Mouse (Mus musculus): ENCODE results near the gene Shisa3. TPM values are rescaled to one million over a fixed set of nuclear protein-coding genes. Genes with fewer than 3 reads are reported as not detected.
A peak's percentile ranks its signal among the peaks of the same experiment; 100 is the strongest.

Gene Shisa3
- polyA plus RNA-seq (2015; fragmentation: Nextera tagmentation; extraction: Ambion mirVana) = 1.8 and 2.6 TPM in 2 replicates

- DNase-seq (no peak), ATAC-seq (ENCODE audit: low read depth) (peak; percentile 31; the same call in 1 of the 2 replicates)
- under 1% methylated on average over 85 of the region's 86 CpGs for WGBS (ENCODE audit: insufficient replicate concordance)
- no peak within 1 kb of the TSS for H3K27ac ChIP-seq
- H3K9me3 ChIP-seq (replicated peaks) = no peaks in the 10 kb centered on the region
- peaks cover 11% of the 10 kb centered on the region for H3K4me1 ChIP-seq (replicated peaks)
- H3K4me2 ChIP-seq = peak within 1 kb of the TSS; percentile 66
- peak within 1 kb of the TSS; percentile 52 for H3K4me3 ChIP-seq (replicated peaks)
- no peaks in the 10 kb centered on the region for H3K36me3 ChIP-seq
- no peak within 1 kb of the TSS for H3K9ac ChIP-seq
- H3K27me3 ChIP-seq = peaks cover 85% of the 10 kb centered on the region
These were observed at the start of gene Shisa3 for GRCm38 (mm10) chr5:67607804-67608673. Shisa3 (plus strand) TSS chr5:67607882.

DNA sequence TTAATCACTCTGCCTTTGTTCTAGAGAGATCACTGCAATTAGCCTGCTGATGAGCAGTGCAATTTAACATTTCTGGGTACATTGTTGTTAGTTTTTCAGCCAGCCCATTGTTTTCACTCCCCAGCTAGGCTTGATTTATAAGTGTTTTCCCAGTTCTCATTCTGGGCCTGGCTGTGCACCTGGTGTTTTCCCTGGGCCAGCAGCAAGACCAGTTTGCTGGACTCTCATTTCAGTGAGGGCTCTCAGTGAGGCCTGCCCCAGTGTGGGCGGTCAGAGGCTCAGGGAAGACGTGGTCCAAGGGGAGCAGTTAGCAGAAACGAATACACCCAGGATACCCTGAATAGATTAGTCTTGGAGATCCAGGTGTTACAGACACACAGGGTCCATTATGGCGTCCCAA is 49.0 kb upstream of the Shisa3 start:
- no peaks in the 10 kb centered on the region for H3K27me3 ChIP-seq
- H3K36me3 ChIP-seq = no peaks in the 10 kb centered on the region
- no peak overlapping the region for H3K27ac ChIP-seq
- no peaks in the 10 kb centered on the region for H3K9me3 ChIP-seq (replicated peaks)
- no peak for DNase-seq
- H3K4me3 ChIP-seq (replicated peaks) = no peak overlapping the region
- no peak overlapping the region for H3K9ac ChIP-seq
- 58% methylated on average over 4 of the region's 4 CpGs for WGBS (ENCODE audit: insufficient replicate concordance)
- no peak overlapping the region for H3K4me2 ChIP-seq
- H3K4me1 ChIP-seq (replicated peaks) = no peaks in the 10 kb centered on the region
- no peak for ATAC-seq (ENCODE audit: low read depth)

- DNase-seq (no peak), ATAC-seq (ENCODE audit: low read depth) (no peak)
- Histone ChIP-seq H3K36me3 (no peaks in the 10 kb centered on the region), H3K27ac (no peak overlapping the region), H3K9me3 (replicated peaks) (no peaks in the 10 kb centered on the region), H3K4me3 (replicated peaks) (no peak overlapping the region), H3K4me1 (replicated peaks) (no peaks in the 10 kb centered on the region), H3K9ac (no peak overlapping the region), H3K4me2 (no peak overlapping the region), H3K27me3 (no peaks in the 10 kb centered on the region)
- 66% methylated on average over 3 of the region's 3 CpGs for WGBS (ENCODE audit: insufficient replicate concordance)
These were observed 48.6 kb upstream of the Shisa3 start for GRCm38 (mm10) chr5:67559063-67559462.

- 51% methylated on average over 6 of the region's 6 CpGs for WGBS (ENCODE audit: insufficient replicate concordance)
- Histone ChIP-seq H3K27ac (no peak overlapping the region), H3K4me2 (no peak overlapping the region), H3K9me3 (replicated peaks) (no peaks in the 10 kb centered on the region), H3K9ac (no peak overlapping the region), H3K4me3 (replicated peaks) (no peak overlapping the region), H3K36me3 (no peaks in the 10 kb centered on the region), H3K27me3 (no peaks in the 10 kb centered on the region), H3K4me1 (replicated peaks) (no peaks in the 10 kb centered on the region)
- ATAC-seq (ENCODE audit: low read depth) (no peak), DNase-seq (no peak)
These were observed 35.0 kb upstream of the Shisa3 start for GRCm38 (mm10) chr5:67572552-67573155.

DNA sequence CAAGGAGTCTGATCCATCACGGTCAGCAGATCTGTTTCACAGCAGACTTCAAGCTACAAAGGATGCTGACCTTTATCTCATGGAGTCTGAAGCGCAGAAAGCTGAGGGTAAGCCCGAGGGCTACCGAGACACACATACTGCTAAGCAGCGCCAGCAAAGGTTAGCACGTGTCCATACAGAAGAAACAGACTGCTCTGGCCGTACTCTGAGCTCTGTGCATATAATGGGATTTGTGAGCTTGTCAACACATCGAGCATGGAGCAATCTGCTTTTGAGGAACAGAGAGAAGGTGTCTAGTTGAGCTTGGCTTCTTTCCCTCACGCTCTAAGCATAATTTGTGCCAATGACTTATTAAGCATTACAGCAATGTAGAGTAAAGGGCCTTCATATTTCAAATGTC is 33.6 kb upstream of the Shisa3 start:
- no peak overlapping the region for H3K27ac ChIP-seq
- no peak overlapping the region for H3K9ac ChIP-seq
- no peaks in the 10 kb centered on the region for H3K27me3 ChIP-seq
- no peaks in the 10 kb centered on the region for H3K36me3 ChIP-seq
- 67% methylated on average over 9 of the region's 9 CpGs for WGBS (ENCODE audit: insufficient replicate concordance)
- H3K9me3 ChIP-seq (replicated peaks) = no peaks in the 10 kb centered on the region
- DNase-seq (no peak), ATAC-seq (ENCODE audit: low read depth) (no peak)
- no peak overlapping the region for H3K4me3 ChIP-seq (replicated peaks)
- H3K4me2 ChIP-seq = no peak overlapping the region
- no peaks in the 10 kb centered on the region for H3K4me1 ChIP-seq (replicated peaks)

GRCm38 (mm10) chr5:67575705-67576104 is 32.0 kb upstream of the Shisa3 start:
- DNase-seq = no peak
- ATAC-seq (ENCODE audit: low read depth) = no peak
- Histone ChIP-seq H3K9ac (no peak overlapping the region), H3K4me2 (no peak overlapping the region), H3K27me3 (no peaks in the 10 kb centered on the region), H3K9me3 (replicated peaks) (no peaks in the 10 kb centered on the region), H3K4me1 (replicated peaks) (no peaks in the 10 kb centered on the region), H3K36me3 (no peaks in the 10 kb centered on the region), H3K4me3 (replicated peaks) (no peak overlapping the region), H3K27ac (no peak overlapping the region)
- WGBS (ENCODE audit: insufficient replicate concordance) = 68% methylated on average over 2 of the region's 2 CpGs

- no peak overlapping the region for H3K27ac ChIP-seq
- H3K27me3 ChIP-seq = no peaks in the 10 kb centered on the region
- H3K36me3 ChIP-seq = no peaks in the 10 kb centered on the region
- ATAC-seq (ENCODE audit: low read depth) (no peak), DNase-seq (no peak)
- no peaks in the 10 kb centered on the region for H3K9me3 ChIP-seq (replicated peaks)
- H3K9ac ChIP-seq = no peak overlapping the region
- H3K4me3 ChIP-seq (replicated peaks) = no peak overlapping the region
- no peak overlapping the region for H3K4me2 ChIP-seq
- WGBS (ENCODE audit: insufficient replicate concordance) = 32% methylated on average over 6 of the region's 6 CpGs
- no peaks in the 10 kb centered on the region for H3K4me1 ChIP-seq (replicated peaks)
These were observed 27.7 kb upstream of the Shisa3 start for GRCm38 (mm10) chr5:67579725-67580633.

DNA sequence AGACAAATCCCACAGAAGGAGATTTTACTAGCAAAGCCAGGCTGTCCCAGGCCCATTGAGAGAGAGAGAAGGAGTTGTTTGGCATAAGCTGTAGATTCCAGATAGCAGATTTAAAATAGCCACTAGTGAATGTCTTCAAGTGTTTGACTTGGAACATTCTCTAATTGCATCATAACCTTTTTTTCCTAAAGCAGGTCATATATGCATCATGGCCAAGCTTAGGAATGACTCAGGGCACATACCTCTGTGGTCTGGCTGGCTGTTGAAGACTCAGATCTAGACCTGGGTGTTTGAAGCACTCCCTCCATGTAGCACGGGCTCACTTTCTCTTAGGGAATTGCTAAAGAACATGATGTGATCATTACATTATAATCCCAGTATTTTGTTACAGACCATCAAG is 12.6 kb upstream of the Shisa3 start:
- no peaks in the 10 kb centered on the region for H3K9me3 ChIP-seq (replicated peaks)
- no peaks in the 10 kb centered on the region for H3K36me3 ChIP-seq
- H3K4me2 ChIP-seq = no peak overlapping the region
- H3K27ac ChIP-seq = no peak overlapping the region
- H3K4me3 ChIP-seq (replicated peaks) = no peak overlapping the region
- ATAC-seq (ENCODE audit: low read depth) (no peak), DNase-seq (no peak)
- no peaks in the 10 kb centered on the region for H3K27me3 ChIP-seq
- H3K4me1 ChIP-seq (replicated peaks) = no peaks in the 10 kb centered on the region
- H3K9ac ChIP-seq = no peak overlapping the region
- 47% methylated on average over 1 of the region's 1 CpGs for WGBS (ENCODE audit: insufficient replicate concordance)

DNA sequence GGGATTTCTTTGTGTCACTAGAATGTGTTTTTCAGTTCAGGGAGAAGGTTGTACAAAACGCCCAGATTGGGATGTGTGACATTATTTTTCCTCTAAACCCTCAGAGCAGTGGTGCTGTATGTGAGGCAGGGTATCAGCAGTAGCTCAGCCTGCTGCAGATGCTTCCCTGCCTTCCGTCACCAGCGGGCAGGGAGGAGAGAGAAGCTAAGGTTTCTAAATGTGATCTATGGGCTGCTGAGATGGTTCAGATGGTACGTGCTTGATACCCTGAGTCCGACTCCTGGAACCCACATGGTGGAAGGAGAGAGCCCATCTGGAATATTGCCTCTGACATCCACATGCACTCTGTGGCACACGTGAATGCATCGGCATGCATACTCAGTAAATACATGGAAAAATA is 12.1 kb upstream of the Shisa3 start:
- 62% methylated on average over 7 of the region's 7 CpGs for WGBS (ENCODE audit: insufficient replicate concordance)
- DNase-seq = no peak

GRCm38 (mm10) chr5:67599935-67600334 is 7.7 kb upstream of the Shisa3 start:
- no peak for DNase-seq
- Histone ChIP-seq H3K4me3 (replicated peaks) (no peak overlapping the region), H3K27me3 (peaks cover 18% of the 10 kb centered on the region), H3K27ac (no peak overlapping the region), H3K4me2 (no peak overlapping the region), H3K9me3 (replicated peaks) (no peaks in the 10 kb centered on the region), H3K36me3 (no peaks in the 10 kb centered on the region), H3K9ac (no peak overlapping the region), H3K4me1 (replicated peaks) (no peaks in the 10 kb centered on the region)
- 65% methylated on average over 9 of the region's 9 CpGs for WGBS (ENCODE audit: insufficient replicate concordance)
- no peak for ATAC-seq (ENCODE audit: low read depth)

More for the DNA sequence above, 12.1 kb upstream of the Shisa3 start:
- Histone ChIP-seq H3K4me1 (replicated peaks) (no peaks in the 10 kb centered on the region), H3K9me3 (replicated peaks) (no peaks in the 10 kb centered on the region), H3K4me3 (replicated peaks) (no peak overlapping the region), H3K36me3 (no peaks in the 10 kb centered on the region), H3K27ac (no peak overlapping the region), H3K4me2 (no peak overlapping the region), H3K27me3 (no peaks in the 10 kb centered on the region), H3K9ac (no peak overlapping the region)
- ATAC-seq (ENCODE audit: low read depth) = no peak

- ATAC-seq (ENCODE audit: low read depth) = no peak
- Histone ChIP-seq H3K4me1 (replicated peaks) (peaks cover 11% of the 10 kb centered on the region), H3K4me2 (no peak overlapping the region), H3K36me3 (no peaks in the 10 kb centered on the region), H3K27ac (no peak overlapping the region), H3K9me3 (replicated peaks) (no peaks in the 10 kb centered on the region), H3K27me3 (peaks cover 78% of the 10 kb centered on the region), H3K9ac (no peak overlapping the region), H3K4me3 (replicated peaks) (no peak overlapping the region)
- no peak for DNase-seq
- 39% methylated on average over 5 of the region's 5 CpGs for WGBS (ENCODE audit: insufficient replicate concordance)
These were observed 1.7 kb upstream of the Shisa3 start for GRCm38 (mm10) chr5:67605951-67606350.

Measured in liver, embryonic 13.5 days (tissue).